ENCODE assay signal across 7 mouse cellular contexts in the genomic region with DNA sequence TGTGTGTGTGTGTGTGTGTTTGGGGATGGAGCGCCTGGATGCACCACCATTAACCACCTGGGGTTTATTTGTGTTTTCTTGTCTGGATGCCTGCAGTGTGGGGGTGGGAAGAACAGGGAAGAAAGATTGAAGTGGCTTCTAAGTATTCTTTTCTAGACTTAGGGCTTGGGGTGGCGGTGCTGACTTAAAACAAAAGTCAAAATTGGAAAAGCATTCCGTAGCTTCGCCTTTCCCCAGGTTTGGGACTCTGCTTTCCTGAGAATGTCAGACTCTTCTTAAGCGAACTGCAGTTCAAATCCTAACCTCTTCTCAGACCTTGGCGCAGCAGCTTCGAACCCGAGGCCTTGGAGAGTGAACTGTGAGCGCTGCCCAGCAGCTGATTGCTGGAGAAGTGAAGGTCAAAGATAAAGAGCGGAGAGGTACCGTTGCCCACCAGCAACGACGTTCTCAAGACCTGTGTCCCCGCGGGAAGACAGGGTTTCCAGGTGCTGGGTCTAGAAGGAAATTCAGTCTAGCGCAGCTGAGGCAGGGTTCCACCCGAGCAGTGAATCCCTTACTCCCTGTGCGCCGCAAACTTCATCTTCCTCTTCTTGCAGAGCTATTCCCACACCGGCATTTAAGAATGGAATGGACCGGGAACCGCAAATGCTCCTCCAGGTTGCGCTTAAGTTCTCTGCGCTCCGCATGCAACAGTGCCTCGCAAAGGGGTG. TPM values are rescaled to one million over a fixed set of nuclear protein-coding genes. Genes with fewer than 3 reads are reported as not detected.
DNase-seq lines count a peak whose midpoint lies in the region; ATAC-seq and TF ChIP-seq lines count a peak whose summit lies in the region.

No protein-coding gene starts in this region.

- no peak overlapping the region for H3K4me3 ChIP-seq in embryonic facial prominence, embryonic 12.5 days
- peak overlapping the region; percentile 75 for H3K4me3 ChIP-seq in kidney, embryonic 15.5 days (replicated peaks)
- H3K4me3 ChIP-seq in midbrain, embryonic 15.5 days: no peak overlapping the region

- peak; percentile 29; the same call in 1 of the 2 replicates for TF ChIP-seq CTCF in brain, embryonic 14.5 days (IDR thresholded peaks at IDR 0.05; ENCODE audit: borderline replicate concordance, extremely low read depth, insufficient read depth, insufficient read length)

- no peak for TF ChIP-seq POLR2A in brain, embryonic 14.5 days (IDR thresholded peaks at IDR 0.05; ENCODE audit: borderline replicate concordance, extremely low read depth, insufficient read depth, insufficient read length, poor library complexity, severe bottlenecking)

- peaks cover 21% of the 10 kb centered on the region for H3K4me1 ChIP-seq in embryonic facial prominence, embryonic 12.5 days
- H3K4me1 ChIP-seq in kidney, embryonic 15.5 days: peaks cover 53% of the 10 kb centered on the region
- peaks cover 40% of the 10 kb centered on the region for H3K4me1 ChIP-seq in midbrain, embryonic 15.5 days

- H3K36me3 ChIP-seq in embryonic facial prominence, embryonic 12.5 days: no peaks in the 10 kb centered on the region
- no peaks in the 10 kb centered on the region for H3K36me3 ChIP-seq in kidney, embryonic 15.5 days
- no peaks in the 10 kb centered on the region for H3K36me3 ChIP-seq in midbrain, embryonic 15.5 days (replicated peaks)

- ATAC-seq in embryonic facial prominence, embryonic 12.5 days (ENCODE audit: insufficient number of reproducible peaks, insufficient read depth, low FRiP score, low TSS enrichment): no peak
- ATAC-seq in kidney, embryonic 15.5 days (replicated peaks; ENCODE audit: low FRiP score): no peak
- no peak for ATAC-seq in midbrain, embryonic 15.5 days (replicated peaks)
- ATAC-seq in frontal cortex, adult (ENCODE audit: low TSS enrichment): no peak

- peak; percentile 63 for DNase-seq in brain, embryonic 14.5 days (ENCODE audit: low read depth)
- DNase-seq in ovary, postnatal 14 days (ENCODE audit: low spot score): no peak
- DNase-seq in right cerebral cortex, postnatal 36 days (ENCODE audit: low spot score in 2 of 2): no peak

- H3K27ac ChIP-seq in embryonic facial prominence, embryonic 12.5 days: no peak overlapping the region
- H3K27ac ChIP-seq in kidney, embryonic 15.5 days: peak overlapping the region; percentile 99
- H3K27ac ChIP-seq in midbrain, embryonic 15.5 days: no peak overlapping the region

- peak overlapping the region; percentile 32 for H3K4me2 ChIP-seq in embryonic facial prominence, embryonic 12.5 days (replicated peaks)
- peak overlapping the region; percentile 76 for H3K4me2 ChIP-seq in kidney, embryonic 15.5 days
- 0 out of 2 replicates have a peak overlapping the region, but pooled peaks have one; percentile 0 for H3K4me2 ChIP-seq in midbrain, embryonic 15.5 days

- H3K27me3 ChIP-seq in embryonic facial prominence, embryonic 12.5 days: peaks cover 72% of the 10 kb centered on the region
- peaks cover 54% of the 10 kb centered on the region for H3K27me3 ChIP-seq in kidney, embryonic 15.5 days
- peaks cover 40% of the 10 kb centered on the region for H3K27me3 ChIP-seq in midbrain, embryonic 15.5 days (replicated peaks)

- 2% methylated on average over 25 of the region's 26 CpGs for WGBS in embryonic facial prominence, embryonic 12.5 days
- 3% methylated on average over 25 of the region's 26 CpGs for WGBS in kidney, embryonic 15.5 days
- WGBS in midbrain, embryonic 15.5 days: 6% methylated on average over 26 of the region's 26 CpGs

- no peak overlapping the region for H3K9ac ChIP-seq in embryonic facial prominence, embryonic 12.5 days
- H3K9ac ChIP-seq in kidney, embryonic 15.5 days: no peak overlapping the region
- H3K9ac ChIP-seq in midbrain, embryonic 15.5 days: no peak overlapping the region

- H3K9me3 ChIP-seq in embryonic facial prominence, embryonic 12.5 days: no peaks in the 10 kb centered on the region
- H3K9me3 ChIP-seq in kidney, embryonic 15.5 days (replicated peaks): no peaks in the 10 kb centered on the region
- H3K9me3 ChIP-seq in midbrain, embryonic 15.5 days: no peaks in the 10 kb centered on the region

RNA-seq across cellular contexts. Expression of gene Sall1, which starts 2.8 kb away (rescaled TPM):
- polyA plus RNA-seq in brain, embryonic 14.5 days (2012; rRNA removed): 23.3 TPM in 2 replicates
- 2.5 and 3.0 TPM in 2 replicates for polyA plus RNA-seq in embryonic facial prominence, embryonic 12.5 days (2016; fragmentation: Nextera tagmentation; extraction: Ambion mirVana)
- polyA plus RNA-seq in kidney, embryonic 15.5 days (2015; fragmentation: Nextera tagmentation; extraction: Ambion mirVana): 42.4 TPM in 2 replicates
- 6.6 and 6.8 TPM in 2 replicates for polyA plus RNA-seq in midbrain, embryonic 15.5 days (2015; fragmentation: Nextera tagmentation; extraction: Ambion mirVana)

Comparison
In these comparisons a context has a peak if more than half of its experiments do, and no peak if none do; other contexts are left out.
1. H3K4me2 ChIP-seq: peak in every context shown above with its lines; median percentile 76 in kidney, embryonic 15.5 days; 32 in embryonic facial prominence, embryonic 12.5 days; 0 in midbrain, embryonic 15.5 days.